Mouse (Mus musculus) cerebellum, adult 11 months (tissue): ENCODE measurements around the gene Wbp1l.

Experiments
- DNase-seq: peaks from one replicate; pipeline ENCODE4 v3.0.0; 2022

The Wbp1l gene

GRCm38 (mm10) chr19:46599375-46600256 lies 732 bp downstream of the Wbp1l start:
- DNase-seq, result no peak

GRCm38 (mm10) chr19:46600371-46600770 lies 1.5 kb downstream of the Wbp1l start:
- no peak for DNase-seq

- no peak for DNase-seq
These were observed 2.6 kb downstream of the Wbp1l start for GRCm38 (mm10) chr19:46601491-46601890.

- DNase-seq, result no peak
These were observed 3.5 kb downstream of the Wbp1l start for GRCm38 (mm10) chr19:46602406-46602805.

- no peak for DNase-seq
These were observed 7.8 kb downstream of the Wbp1l start for GRCm38 (mm10) chr19:46606718-46607117.

- DNase-seq, result no peak
These were observed 8.5 kb downstream of the Wbp1l start for GRCm38 (mm10) chr19:46607424-46607823.

- no peak for DNase-seq
These were observed 9.3 kb downstream of the Wbp1l start for GRCm38 (mm10) chr19:46608158-46608557.

- no peak for DNase-seq
These were observed 17.5 kb downstream of the Wbp1l start for GRCm38 (mm10) chr19:46616378-46616777.

GRCm38 (mm10) chr19:46617361-46617760 lies 18.5 kb downstream of the Wbp1l start:
- no peak for DNase-seq

- no peak for DNase-seq
These were observed 19.4 kb downstream of the Wbp1l start for GRCm38 (mm10) chr19:46618322-46618721.

- no peak for DNase-seq
These were observed 20.1 kb downstream of the Wbp1l start for GRCm38 (mm10) chr19:46619001-46619400.

GRCm38 (mm10) chr19:46619518-46619917 lies 20.6 kb downstream of the Wbp1l start:
- DNase-seq, result no peak

GRCm38 (mm10) chr19:46620016-46620808 lies 21.3 kb downstream of the Wbp1l start:
- no peak for DNase-seq

GRCm38 (mm10) chr19:46621236-46622183 lies 22.6 kb downstream of the Wbp1l start:
- no peak for DNase-seq

- DNase-seq, result no peak
These were observed 23.8 kb downstream of the Wbp1l start for GRCm38 (mm10) chr19:46622659-46623193.

GRCm38 (mm10) chr19:46623194-46623667 lies 24.3 kb downstream of the Wbp1l start:
- no peak for DNase-seq

- no peak for DNase-seq
These were observed 25.2 kb downstream of the Wbp1l start for GRCm38 (mm10) chr19:46623790-46624772.

- DNase-seq, result no peak
These were observed 26.1 kb downstream of the Wbp1l start for GRCm38 (mm10) chr19:46625015-46625414.

- DNase-seq, result no peak
These were observed 26.6 kb downstream of the Wbp1l start for GRCm38 (mm10) chr19:46625519-46625918.

GRCm38 (mm10) chr19:46628403-46628802 lies 29.5 kb downstream of the Wbp1l start:
- no peak for DNase-seq

- no peak for DNase-seq
These were observed 30.9 kb downstream of the Wbp1l start for GRCm38 (mm10) chr19:46629807-46630206.
